Mouse (Mus musculus) G1E (cell line): ENCODE results near the gene Alkbh1.

Experiments
- CTCF ChIP-seq: IDR thresholded peaks from 2 replicates; pipeline ENCODE4 v1.5.1; 2012; ENCODE audit warnings: low read depth, low read length, inconsistent platforms, mixed read lengths
- GATA1 ChIP-seq: IDR thresholded peaks from 2 replicates; pipeline ENCODE4 v1.6.1; 2012; ENCODE audit warnings: borderline replicate concordance, low read length, inconsistent platforms, mixed read lengths
- POLR2AphosphoS5 ChIP-seq: IDR thresholded peaks from 2 replicates; pipeline ENCODE4 v1.6.1; 2012; ENCODE audit warnings: low read depth, low read length, inconsistent platforms; ENCODE audit not compliant: insufficient replicate concordance
- TAL1 ChIP-seq: conservative IDR thresholded peaks from 2 replicates; pipeline ENCODE4 v1.6.1; 2012; ENCODE audit warnings: low read depth, low read length, inconsistent platforms, mixed read lengths

DNA sequence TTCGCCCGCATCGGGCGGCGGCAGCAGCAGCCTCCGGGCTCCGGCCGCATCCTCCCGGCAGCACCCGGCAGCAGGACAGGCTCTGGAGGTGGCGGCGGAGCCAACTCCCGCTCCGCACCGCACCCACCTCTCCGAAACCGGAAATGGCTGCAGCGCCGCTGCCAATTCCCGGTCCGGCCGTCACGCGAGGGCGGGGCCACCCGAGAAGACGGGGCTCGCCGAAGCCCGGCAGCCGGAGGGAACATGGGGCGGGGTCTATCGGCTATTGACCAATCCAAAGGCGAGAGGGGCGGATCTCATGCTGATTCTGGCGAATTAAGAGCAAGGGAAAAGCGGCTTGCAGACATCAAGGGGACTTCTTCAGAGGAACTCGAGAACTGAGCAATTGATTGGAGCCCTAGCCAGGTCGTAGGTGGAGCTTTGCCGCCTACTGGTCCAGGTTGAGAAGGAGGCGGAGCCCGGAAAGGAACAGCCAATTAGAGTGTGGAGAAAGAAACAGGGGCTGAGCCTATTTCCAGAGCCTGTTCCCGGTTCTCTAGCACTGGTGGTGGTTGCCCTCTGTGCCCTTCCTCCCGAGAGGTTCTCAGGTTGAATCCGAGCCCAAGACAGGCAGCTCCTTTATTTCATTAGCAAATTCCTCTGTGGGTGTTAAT lies 55.6 kb downstream of the Alkbh1 start, which contains the start of gene Sptlc2:
- TF ChIP-seq CTCF (no peak), POLR2AphosphoS5 (no peak), TAL1 (no peak), GATA1 (no peak)
